Mouse (Mus musculus) urinary bladder, postnatal 14 days (tissue): ENCODE data around the gene Prim1.
"Not testable (repeated sequence)": the region's sequence is repeated elsewhere in the genome, so short reads cannot be mapped to it uniquely, and the experiment has no call there.

Experiments
- DNase-seq: peaks from one replicate; pipeline ENCODE4 v3.0.0; 2021; ENCODE audit warnings: low spot score

The Prim1 gene

DNA sequence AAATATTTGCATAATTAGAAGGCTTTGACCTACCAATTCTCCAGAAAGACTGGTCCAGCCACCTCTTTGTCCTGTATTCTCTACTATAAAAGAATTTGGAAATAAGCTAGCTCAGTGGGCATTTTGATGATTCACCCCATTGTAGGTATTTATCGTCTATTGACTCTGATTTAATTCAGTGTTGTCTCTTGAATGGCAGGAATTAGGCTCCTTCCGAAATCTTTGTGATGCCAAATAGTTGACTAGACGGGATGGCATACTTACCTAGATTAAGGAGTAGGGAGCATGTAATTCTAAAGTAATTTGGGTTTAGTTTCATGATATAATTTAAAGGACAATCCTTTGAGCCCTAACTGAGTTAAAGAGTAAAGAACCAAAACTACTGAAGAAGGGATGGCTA lies 23.0 kb downstream of the Prim1 start:
- DNase-seq, result no peak

DNA sequence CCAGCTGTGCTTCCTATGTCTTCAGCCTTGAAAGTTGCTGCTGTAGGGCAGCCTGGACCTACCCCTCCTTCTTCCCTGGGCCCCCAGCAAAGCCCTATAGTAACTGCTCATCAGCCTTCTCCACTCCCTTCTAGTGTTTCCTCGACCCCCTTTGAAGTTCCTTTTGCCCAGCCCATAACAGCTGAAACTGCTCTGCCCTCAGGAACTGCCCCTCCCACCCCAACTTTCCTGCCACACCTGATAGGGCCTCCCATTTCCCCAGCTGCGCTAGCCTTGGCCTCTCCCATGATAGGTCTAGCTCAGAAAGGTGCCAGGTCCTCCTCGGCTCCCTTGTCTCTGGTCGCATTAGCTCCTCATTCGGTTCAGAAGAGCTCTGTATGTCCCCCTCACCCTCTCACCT lies 24.2 kb downstream of the Prim1 start:
- no peak for DNase-seq

DNA sequence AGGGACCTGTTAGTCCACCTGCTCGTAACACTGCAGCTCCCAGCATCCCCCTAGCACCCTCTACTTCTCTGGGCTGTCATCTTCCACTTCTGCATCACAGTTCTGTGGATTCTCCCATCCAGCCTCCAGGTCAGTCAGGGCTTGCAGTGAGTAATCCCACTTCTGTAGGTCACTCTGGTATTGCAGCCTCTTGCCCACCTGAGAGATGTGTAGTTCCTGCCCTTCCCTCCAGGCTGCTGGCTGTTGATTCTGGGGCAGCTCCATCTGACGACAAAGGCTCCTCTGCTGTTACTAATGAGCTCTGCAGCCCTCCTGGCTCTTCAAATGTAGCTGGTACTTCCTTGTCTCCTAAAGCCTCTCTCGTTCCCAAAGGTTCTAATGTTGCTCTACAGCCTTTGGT lies 24.9 kb downstream of the Prim1 start:
- DNase-seq, result no peak

DNA sequence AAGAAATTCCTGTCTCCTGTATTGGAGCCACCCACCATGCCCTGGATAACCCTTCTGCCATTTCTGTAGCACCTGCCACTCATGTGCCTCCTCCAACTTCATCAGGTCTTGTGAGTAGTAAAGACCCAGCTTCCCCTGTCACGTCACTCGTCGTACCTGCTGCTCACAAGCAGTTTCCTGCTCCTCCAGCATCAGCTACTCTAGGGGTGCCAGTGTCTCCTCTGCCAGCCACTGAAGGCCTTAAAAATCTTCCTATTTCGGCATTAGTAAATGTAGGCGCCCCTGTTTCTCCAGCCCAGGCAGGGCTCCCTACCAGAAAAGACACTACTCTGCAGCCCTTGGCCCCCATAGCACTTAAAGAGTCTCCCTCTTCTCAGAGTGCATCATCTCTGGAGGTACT lies 25.3 kb downstream of the Prim1 start:
- no peak for DNase-seq

GRCm38 (mm10) chr10:128041636-128042035 lies 26.7 kb downstream of the Prim1 start:
- DNase-seq, result no peak

DNA sequence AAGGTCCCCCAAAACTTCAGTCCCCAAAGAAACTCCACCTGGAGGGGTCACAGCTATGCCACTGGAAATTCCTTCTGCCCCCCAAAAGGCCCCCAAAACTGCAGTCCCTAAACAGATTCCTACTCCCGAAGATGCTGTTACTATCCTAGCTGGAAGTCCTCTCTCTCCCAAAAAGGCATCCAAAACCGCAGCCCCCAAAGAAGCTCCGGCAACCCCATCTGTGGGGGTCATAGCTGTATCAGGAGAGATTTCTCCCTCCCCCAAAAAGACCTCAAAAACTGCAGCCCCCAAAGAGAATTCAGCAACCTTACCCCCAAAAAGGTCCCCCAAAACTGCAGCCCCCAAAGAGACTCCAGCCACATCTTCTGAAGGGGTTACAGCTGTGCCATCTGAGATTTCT lies 27.5 kb downstream of the Prim1 start:
- no peak for DNase-seq

- no peak for DNase-seq
These were observed 28.3 kb downstream of the Prim1 start for GRCm38 (mm10) chr10:128043041-128043835.

DNA sequence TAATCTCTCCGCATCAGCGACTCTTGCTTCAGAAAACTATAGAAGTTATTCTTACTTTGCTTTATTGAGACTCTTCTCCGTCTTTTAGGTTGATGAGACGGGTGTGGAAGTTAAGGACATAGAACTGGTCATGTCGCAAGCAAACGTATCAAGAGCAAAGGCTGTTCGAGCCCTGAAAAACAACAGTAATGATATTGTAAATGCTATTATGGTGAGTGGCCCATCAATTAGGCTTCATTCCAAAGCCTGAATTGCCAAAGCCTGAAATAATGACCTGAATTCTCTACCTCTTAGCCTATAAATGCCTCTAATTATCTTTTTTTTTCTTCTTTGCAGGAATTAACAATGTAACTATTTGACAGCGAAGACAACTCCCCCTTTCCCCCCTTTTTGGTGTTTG lies 33.2 kb downstream of the Prim1 start:
- no peak for DNase-seq

- DNase-seq, result no peak
These were observed 34.8 kb downstream of the Prim1 start for GRCm38 (mm10) chr10:128049741-128050140.

GRCm38 (mm10) chr10:128050355-128050754 lies 35.4 kb downstream of the Prim1 start:
- no peak for DNase-seq

GRCm38 (mm10) chr10:128051589-128051988 lies 36.6 kb downstream of the Prim1 start:
- no peak for DNase-seq

GRCm38 (mm10) chr10:128052136-128052535 lies 37.2 kb downstream of the Prim1 start:
- not testable (repeated sequence) for DNase-seq

- DNase-seq, result no peak
These were observed 38.0 kb downstream of the Prim1 start for GRCm38 (mm10) chr10:128053001-128053400.

DNA sequence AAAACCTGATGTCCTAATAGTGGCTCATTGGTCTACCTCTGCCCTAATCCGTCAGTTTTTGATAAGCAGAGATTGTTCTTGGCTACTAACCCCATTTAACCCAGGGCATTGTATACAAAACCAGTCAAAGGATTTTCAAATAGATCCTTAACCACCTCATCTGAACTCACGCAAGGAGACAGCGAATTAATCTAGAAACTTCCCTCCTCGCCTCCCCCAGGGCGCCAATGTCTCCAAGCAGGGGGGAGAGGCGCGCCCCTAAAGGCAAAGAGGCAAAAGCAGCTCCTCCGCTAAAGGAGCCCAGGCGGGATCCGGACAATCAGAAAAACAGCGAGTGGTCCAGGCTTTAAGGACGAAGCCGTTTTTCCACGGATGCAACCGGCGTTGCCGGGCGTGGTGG lies 43.2 kb downstream of the Prim1 start:
- DNase-seq, result no peak

DNA sequence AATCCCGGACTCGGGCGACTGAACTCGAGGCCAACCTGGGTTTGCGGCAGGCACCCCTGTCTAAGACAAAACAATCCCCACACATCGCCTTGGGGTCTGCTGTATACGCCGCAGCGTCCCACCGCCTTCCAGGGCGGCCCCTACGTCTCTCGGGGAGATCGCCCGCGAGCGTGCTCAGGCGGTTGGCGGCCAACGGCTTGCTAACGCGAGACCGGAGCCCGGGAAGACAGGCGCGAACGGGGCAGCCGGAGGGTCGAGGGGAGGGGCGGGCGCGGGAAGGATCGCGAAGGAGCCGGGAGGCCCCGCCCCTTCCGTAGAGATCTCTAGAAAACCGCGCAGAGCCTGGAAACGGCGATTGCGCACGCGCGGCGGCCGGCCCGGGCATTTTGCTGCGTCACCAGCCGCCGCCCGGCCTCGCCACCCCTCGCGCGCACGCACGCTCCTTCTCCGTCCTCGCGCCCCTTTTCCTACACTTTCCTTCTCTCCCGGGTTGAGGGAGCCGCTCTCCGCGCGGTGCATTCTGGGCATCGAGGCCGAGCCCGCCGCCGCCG lies 43.7 kb downstream of the Prim1 start, which contains the start of gene Ptges3:
Gene Ptges3, plus strand, starts transcription at position 354 of the 551 bp plus-strand sequence.
- peak; percentile 98 for DNase-seq

- peak; percentile 31 for DNase-seq
These were observed 44.4 kb downstream of the Prim1 start for GRCm38 (mm10) chr10:128059207-128059981.

GRCm38 (mm10) chr10:128061109-128061508 lies 46.1 kb downstream of the Prim1 start:
- DNase-seq, result no peak

GRCm38 (mm10) chr10:128062221-128062989 lies 47.4 kb downstream of the Prim1 start:
- DNase-seq, result no peak

- no peak for DNase-seq
These were observed 51.1 kb downstream of the Prim1 start for GRCm38 (mm10) chr10:128066072-128066471.

GRCm38 (mm10) chr10:128069201-128069600 lies 54.2 kb downstream of the Prim1 start:
- no peak for DNase-seq

DNA sequence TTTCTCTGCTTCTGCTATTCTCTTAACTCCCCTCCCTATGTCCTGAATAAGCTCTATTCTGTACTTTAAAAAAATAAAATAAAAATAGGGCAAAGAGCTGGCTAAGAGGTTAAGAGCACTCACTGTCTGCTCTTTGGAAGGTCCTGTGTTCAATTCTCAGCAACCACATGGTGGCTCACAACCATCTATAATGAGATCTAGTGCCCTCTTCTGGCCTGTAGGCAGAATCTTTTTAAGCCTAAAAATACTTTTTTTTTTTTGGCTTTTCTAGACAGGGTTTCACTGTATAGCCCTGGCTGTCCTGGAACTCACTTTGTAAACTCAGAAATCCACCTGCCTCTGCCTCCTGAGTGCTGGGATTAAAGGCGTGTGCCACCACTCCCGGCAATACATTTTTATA lies 55.5 kb downstream of the Prim1 start:
- not testable (repeated sequence) for DNase-seq

- DNase-seq, result not testable (repeated sequence)
These were observed 63.3 kb downstream of the Prim1 start for GRCm38 (mm10) chr10:128078269-128078668.
